Mouse (Mus musculus) ES-Bruce4 (cell line): Measurements from ENCODE around the gene Tmem144. TPM values are rescaled to one million over a fixed set of nuclear protein-coding genes. Genes with fewer than 3 reads are reported as not detected.

Source experiments
- H3K27ac ChIP-seq: 2 replicates; pipeline ENCODE4 v1.5.1; 2012; ENCODE audit warnings: low read length, inconsistent platforms; ENCODE audit not compliant: insufficient read depth
- H3K27me3 ChIP-seq: 2 replicates; pipeline ENCODE4 v1.6.1; 2012; ENCODE audit warnings: mild to moderate bottlenecking, low read length, inconsistent platforms; ENCODE audit not compliant: control insufficient read depth, poor library complexity, insufficient read depth, severe bottlenecking
- H3K36me3 ChIP-seq: 2 replicates; pipeline ENCODE4 v1.6.1; 2012; ENCODE audit warnings: inconsistent platforms, mild to moderate bottlenecking, low read length, moderate library complexity; ENCODE audit not compliant: control insufficient read depth, poor library complexity, insufficient read depth, severe bottlenecking
- H3K4me1 ChIP-seq: one replicate; pipeline ENCODE4 v1.8.1; 2011; ENCODE audit warnings: low read length; ENCODE audit not compliant: control insufficient read depth, insufficient read depth
- H3K4me3 ChIP-seq: 2 replicates; pipeline ENCODE4 v1.5.1; 2011; ENCODE audit warnings: low read depth, mild to moderate bottlenecking, low read length
- H3K9ac ChIP-seq: 2 replicates; pipeline ENCODE4 v1.6.1; 2012; ENCODE audit warnings: low read depth, mild to moderate bottlenecking, inconsistent platforms; ENCODE audit not compliant: poor library complexity, severe bottlenecking
- H3K9me3 ChIP-seq: replicated peaks from 2 replicates; pipeline ENCODE4 v1.6.1; 2012; ENCODE audit warnings: mild to moderate bottlenecking, low read length, inconsistent platforms; ENCODE audit not compliant: control insufficient read depth, poor library complexity, insufficient read depth, severe bottlenecking
- CTCF ChIP-seq: IDR thresholded peaks from one replicate; pipeline ENCODE4 v1.8.1; 2011; ENCODE audit warnings: low read depth, low read length
- EP300 ChIP-seq: IDR thresholded peaks from 2 replicates; pipeline ENCODE4 v1.6.1; 2011; ENCODE audit warnings: low read depth, low read length; ENCODE audit not compliant: insufficient read depth
- POLR2A ChIP-seq: IDR thresholded peaks from one replicate; pipeline ENCODE4 v1.8.1; 2011; ENCODE audit warnings: low read length; ENCODE audit not compliant: insufficient read depth
- polyA plus RNA-seq: library from polyadenylated mRNA; stranded (reverse); fragments of >200 nt; gene quantifications from 2 replicates; pipeline ENCODE4 v1.2.4, GENCODE M21; 2011; ENCODE audit warnings: low read depth; ENCODE audit not compliant: missing spikeins, insufficient read depth, insufficient read length

Tmem144 gene
- polyA plus RNA-seq, 1 experiment = 15.8 TPM

- H3K4me1 ChIP-seq = no peaks in the 10 kb centered on the region
- H3K27me3 ChIP-seq = no peaks in the 10 kb centered on the region
- no peak overlapping the region for H3K9ac ChIP-seq
- no peaks in the 10 kb centered on the region for H3K9me3 ChIP-seq
- H3K36me3 ChIP-seq = no peaks in the 10 kb centered on the region
- TF ChIP-seq POLR2A (no peak), EP300 (no peak), CTCF (no peak)
- no peak overlapping the region for H3K27ac ChIP-seq
- H3K4me3 ChIP-seq = no peak overlapping the region
Observed at GRCm38 (mm10) chr3:79823176-79823575, 29.4 kb downstream of the Tmem144 start.

GRCm38 (mm10) chr3:79821131-79821530 lies 31.4 kb downstream of the Tmem144 start:
- Histone ChIP-seq H3K9ac (no peak overlapping the region), H3K27ac (no peak overlapping the region), H3K4me3 (no peak overlapping the region), H3K27me3 (no peaks in the 10 kb centered on the region), H3K9me3 (no peaks in the 10 kb centered on the region), H3K4me1 (no peaks in the 10 kb centered on the region), H3K36me3 (no peaks in the 10 kb centered on the region)
- TF ChIP-seq EP300 = no peak
- no peak for TF ChIP-seq POLR2A
- peak; percentile 14 for TF ChIP-seq CTCF

GRCm38 (mm10) chr3:79818202-79818995 lies 34.2 kb downstream of the Tmem144 start:
- Histone ChIP-seq H3K9ac (no peak overlapping the region), H3K27ac (no peak overlapping the region), H3K9me3 (no peaks in the 10 kb centered on the region), H3K36me3 (no peaks in the 10 kb centered on the region; the same call in 1 of the 2 replicates), H3K4me3 (no peak overlapping the region), H3K4me1 (no peaks in the 10 kb centered on the region), H3K27me3 (no peaks in the 10 kb centered on the region)
- TF ChIP-seq CTCF = no peak
- TF ChIP-seq POLR2A = no peak
- no peak for TF ChIP-seq EP300

- Histone ChIP-seq H3K27me3 (no peaks in the 10 kb centered on the region), H3K9me3 (no peaks in the 10 kb centered on the region), H3K4me1 (no peaks in the 10 kb centered on the region), H3K9ac (no peak overlapping the region), H3K36me3 (no peaks in the 10 kb centered on the region; the same call in 1 of the 2 replicates), H3K4me3 (no peak overlapping the region), H3K27ac (no peak overlapping the region)
- no peak for TF ChIP-seq EP300
- no peak for TF ChIP-seq CTCF
- TF ChIP-seq POLR2A = no peak
Observed at GRCm38 (mm10) chr3:79816229-79816628, 36.3 kb downstream of the Tmem144 start.

GRCm38 (mm10) chr3:79813814-79814490 lies 38.6 kb downstream of the Tmem144 start:
- H3K9me3 ChIP-seq = no peaks in the 10 kb centered on the region
- H3K27me3 ChIP-seq = no peaks in the 10 kb centered on the region
- H3K4me1 ChIP-seq = no peaks in the 10 kb centered on the region
- no peak overlapping the region for H3K4me3 ChIP-seq
- no peaks in the 10 kb centered on the region; the same call in 1 of the 2 replicates for H3K36me3 ChIP-seq
- TF ChIP-seq CTCF = peak; percentile 93
- TF ChIP-seq POLR2A = no peak
- no peak for TF ChIP-seq EP300
- no peak overlapping the region for H3K9ac ChIP-seq
- H3K27ac ChIP-seq = no peak overlapping the region

GRCm38 (mm10) chr3:79812042-79812441 lies 40.5 kb downstream of the Tmem144 start:
- H3K4me1 ChIP-seq = no peaks in the 10 kb centered on the region
- no peaks in the 10 kb centered on the region for H3K9me3 ChIP-seq
- no peak overlapping the region for H3K9ac ChIP-seq
- no peaks in the 10 kb centered on the region; the same call in 1 of the 2 replicates for H3K36me3 ChIP-seq
- no peak for TF ChIP-seq POLR2A
- TF ChIP-seq CTCF = no peak
- TF ChIP-seq EP300 = no peak
- H3K4me3 ChIP-seq = no peak overlapping the region
- H3K27me3 ChIP-seq = no peaks in the 10 kb centered on the region
- H3K27ac ChIP-seq = no peak overlapping the region
